Mouse (Mus musculus) neural tube, embryonic 11.5 days (tissue): ENCODE data around the gene Gm45713. TPM values are rescaled to one million over a fixed set of nuclear protein-coding genes. Genes with fewer than 3 reads are reported as not detected.

ENCODE experiments used
- ATAC-seq: fragments of 200-750 bp; cut with Nextera tagmentation; 2 replicates; pipeline ENCODE4 v1.8.0; 2017; ENCODE audit warnings: moderate number of reproducible peaks, mild to moderate bottlenecking, moderate TSS enrichment, moderate library complexity; ENCODE audit not compliant: insufficient read depth, low FRiP score, low TSS enrichment
- DNase-seq: peaks from one replicate; pipeline ENCODE4 v3.0.0-alpha.2; 2015; ENCODE audit warnings: low spot score
- H3K27ac ChIP-seq: fragments of 300-500 bp; sonication (generic); 2 replicates; pipeline ENCODE4 v1.5.1; 2014; ENCODE audit warnings: low read depth, mild to moderate bottlenecking, low read length
- H3K27me3 ChIP-seq: fragments of 300-500 bp; sonication (generic); 2 replicates; pipeline ENCODE4 v1.6.1; 2014; ENCODE audit warnings: mild to moderate bottlenecking, low read length, mixed read lengths; ENCODE audit not compliant: control insufficient read depth, insufficient read depth
- H3K36me3 ChIP-seq: fragments of 300-500 bp; sonication (generic); 2 replicates; pipeline ENCODE4 v1.6.1; 2014; ENCODE audit warnings: mild to moderate bottlenecking, low read length, moderate library complexity, mixed read lengths; ENCODE audit not compliant: control insufficient read depth, insufficient read depth
- H3K4me1 ChIP-seq: fragments of 300-500 bp; sonication (generic); 2 replicates; pipeline ENCODE4 v1.6.1; 2014; ENCODE audit warnings: low read length, mixed read lengths; ENCODE audit not compliant: control insufficient read depth, insufficient read depth
- H3K4me2 ChIP-seq: fragments of 300-500 bp; sonication (generic); 2 replicates; pipeline ENCODE4 v1.6.1; 2014; ENCODE audit warnings: low read depth, mild to moderate bottlenecking, moderate library complexity
- H3K4me3 ChIP-seq: fragments of 300-500 bp; sonication (generic); 2 replicates; pipeline ENCODE4 v1.5.1; 2014; ENCODE audit warnings: low read depth, low read length
- H3K9ac ChIP-seq: fragments of 300-500 bp; sonication (generic); 2 replicates; pipeline ENCODE4 v1.6.1; 2014; ENCODE audit warnings: mild to moderate bottlenecking, low read length
- H3K9me3 ChIP-seq: fragments of 300-500 bp; sonication (generic); 2 replicates; pipeline ENCODE4 v1.6.1; 2016; ENCODE audit warnings: low read length; ENCODE audit not compliant: control insufficient read depth
- WGBS: fragments of 180-500 bp; shearing (Covaris S2); extraction: QIAGEN DNeasy Blood & Tissue Kit; methylation state at CpG from one replicate; pipeline ENCODE4 v1.1.7; 2014; 5-methylcytosine and 5-hydroxymethylcytosine counted together
- polyA plus RNA-seq: library from polyadenylated mRNA; unstranded; fragments of >200 nt; fragmentation: Nextera tagmentation; extraction: Ambion mirVana; gene quantifications from 2 replicates; pipeline ENCODE4 v1.2.1, GENCODE M21; 2014

Gm45713 gene
- polyA plus RNA-seq, 1 experiment from 2014 or later, result 0.21 TPM

- DNase-seq, result no peak
- no peak overlapping the region for H3K4me3 ChIP-seq
- no peaks in the 10 kb centered on the region for H3K27me3 ChIP-seq
- H3K36me3 ChIP-seq, result no peaks in the 10 kb centered on the region
- no peak overlapping the region for H3K27ac ChIP-seq
- H3K4me2 ChIP-seq, result no peak overlapping the region
- no peaks in the 10 kb centered on the region for H3K9me3 ChIP-seq
- no peak for ATAC-seq
- 75% methylated on average over 8 of the region's 8 CpGs for WGBS
- H3K9ac ChIP-seq, result no peak overlapping the region
- no peaks in the 10 kb centered on the region; the same call in 1 of the 2 replicates for H3K4me1 ChIP-seq
Measured at GRCm38 (mm10) chr7:45133446-45134159, 2.4 kb downstream of the Gm45713 start.

- no peak for ATAC-seq
- H3K9me3 ChIP-seq, result no peaks in the 10 kb centered on the region
- H3K4me3 ChIP-seq, result no peak overlapping the region
- no peak overlapping the region for H3K27ac ChIP-seq
- H3K36me3 ChIP-seq, result peaks cover 7% of the 10 kb centered on the region
- no peak overlapping the region for H3K4me2 ChIP-seq
- H3K4me1 ChIP-seq, result peaks cover 9% of the 10 kb centered on the region
- H3K9ac ChIP-seq, result no peak overlapping the region
- 84% methylated on average over 11 of the region's 11 CpGs for WGBS
- H3K27me3 ChIP-seq, result no peaks in the 10 kb centered on the region
- no peak for DNase-seq
Measured at GRCm38 (mm10) chr7:45131850-45132249, 4.2 kb downstream of the Gm45713 start.

DNA sequence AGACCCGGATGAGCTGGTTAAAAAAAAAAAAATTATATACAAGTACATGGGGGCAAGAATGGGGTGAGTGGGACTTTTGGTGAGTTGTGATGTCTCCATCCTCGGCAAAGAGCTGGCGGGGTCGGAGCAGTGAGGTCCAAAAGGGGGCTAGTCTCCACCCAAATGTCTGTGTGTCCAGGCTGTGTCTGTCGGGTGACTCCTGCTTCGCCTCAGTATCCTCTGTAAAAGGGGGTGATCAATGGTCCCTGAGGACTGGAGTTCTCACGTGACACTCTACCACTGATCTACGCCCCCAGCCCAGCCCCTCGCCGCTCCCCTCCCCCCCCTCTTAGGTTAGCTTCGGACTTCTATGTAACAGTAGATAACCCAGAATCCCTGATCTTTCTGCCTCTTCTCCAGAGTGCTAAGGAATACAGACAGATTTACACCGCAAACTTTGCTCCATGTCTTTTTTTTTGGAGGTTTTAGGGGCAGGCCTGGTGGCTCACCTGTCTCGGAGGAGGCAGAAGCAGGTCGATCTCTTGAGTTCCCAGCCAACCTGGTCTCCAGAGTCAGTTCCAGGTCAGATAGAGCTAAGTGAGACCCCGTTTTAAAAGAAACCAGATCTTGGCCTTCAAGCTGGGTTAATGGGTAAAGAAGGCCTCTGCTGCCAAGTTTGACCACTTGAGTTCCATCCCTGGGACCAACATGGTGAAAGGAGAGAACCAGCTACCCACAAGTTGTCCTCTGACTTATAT lies 6.1 kb downstream of the Gm45713 start:
- 52% methylated on average over 15 of the region's 15 CpGs for WGBS
- Histone ChIP-seq H3K4me1 (peaks cover 16% of the 10 kb centered on the region), H3K36me3 (peaks cover 21% of the 10 kb centered on the region), H3K9ac (peak overlapping the region; percentile 77; the same call in 1 of the 2 replicates), H3K4me3 (peak overlapping the region; percentile 95; the same call in 1 of the 2 replicates), H3K4me2 (peak overlapping the region; percentile 59), H3K27me3 (no peaks in the 10 kb centered on the region), H3K9me3 (no peaks in the 10 kb centered on the region), H3K27ac (peak overlapping the region; percentile 77; the same call in 1 of the 2 replicates)
- DNase-seq (no peak), ATAC-seq (no peak)

GRCm38 (mm10) chr7:45129318-45129717 lies 6.7 kb downstream of the Gm45713 start:
- peak overlapping the region; percentile 77 for H3K27ac ChIP-seq
- H3K36me3 ChIP-seq, result peaks cover 21% of the 10 kb centered on the region
- 2% methylated on average over 17 of the region's 17 CpGs for WGBS
- peak overlapping the region; percentile 77 for H3K9ac ChIP-seq
- H3K27me3 ChIP-seq, result no peaks in the 10 kb centered on the region
- H3K9me3 ChIP-seq, result no peaks in the 10 kb centered on the region
- H3K4me1 ChIP-seq, result peaks cover 19% of the 10 kb centered on the region
- peak overlapping the region; percentile 95 for H3K4me3 ChIP-seq
- no peak for DNase-seq
- H3K4me2 ChIP-seq, result peak overlapping the region; percentile 59
- ATAC-seq, result no peak

DNA sequence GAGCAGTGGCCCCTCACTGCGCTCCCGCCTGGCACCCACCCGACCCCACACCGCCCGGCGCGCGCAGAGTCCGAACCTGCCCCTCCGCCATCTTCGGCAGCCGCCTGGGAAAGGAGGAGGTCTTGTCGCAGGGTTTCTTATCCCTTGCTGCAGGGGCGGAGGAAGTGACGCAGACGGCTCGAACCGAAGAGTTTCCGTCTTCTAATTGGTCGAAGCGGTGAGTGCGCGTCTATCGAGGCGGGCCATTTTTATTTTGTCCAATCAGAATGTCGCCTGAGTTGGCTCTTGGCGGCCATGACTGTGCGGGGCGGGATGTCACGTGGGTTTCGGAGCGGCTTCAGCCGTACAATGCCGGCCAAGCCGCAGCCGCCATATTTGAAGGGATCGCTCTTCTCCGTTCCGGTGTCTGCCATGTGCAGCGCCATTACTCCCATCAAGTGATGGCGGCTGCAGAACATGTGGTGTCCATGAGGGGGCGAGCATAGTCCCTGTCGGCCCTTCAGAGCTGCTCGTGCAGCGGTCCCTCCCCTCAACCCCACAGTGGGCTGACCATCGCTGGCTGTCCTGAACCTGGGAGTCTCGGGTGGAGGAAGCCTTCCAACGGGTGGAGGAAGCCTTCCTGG lies 7.3 kb downstream of the Gm45713 start, which contains the start of gene Rpl13a:
Gene Rpl13a (minus strand): TSS at position 138 of the 623 bp plus-strand sequence.
- Histone ChIP-seq H3K27me3 (no peaks in the 10 kb centered on the region), H3K9me3 (no peaks in the 10 kb centered on the region), H3K4me3 (peak within 1 kb of the TSS; percentile 95), H3K9ac (peak within 1 kb of the TSS; percentile 99), H3K4me1 (peaks cover 19% of the 10 kb centered on the region), H3K4me2 (peak within 1 kb of the TSS; percentile 96), H3K27ac (peak within 1 kb of the TSS; percentile 84), H3K36me3 (peaks cover 21% of the 10 kb centered on the region)
- 0% methylated on average over 48 of the region's 48 CpGs for WGBS
- DNase-seq, result peak; percentile 99
- ATAC-seq, result peak; percentile 92

GRCm38 (mm10) chr7:45127700-45128224 lies 8.3 kb downstream of the Gm45713 start:
- WGBS, result 0% methylated on average over 6 of the region's 6 CpGs
- ATAC-seq (no peak), DNase-seq (no peak)
- peak overlapping the region; percentile 84 for H3K27ac ChIP-seq
- peaks cover 24% of the 10 kb centered on the region for H3K36me3 ChIP-seq
- H3K27me3 ChIP-seq, result no peaks in the 10 kb centered on the region
- peak overlapping the region; percentile 95 for H3K4me3 ChIP-seq
- peaks cover 23% of the 10 kb centered on the region for H3K4me1 ChIP-seq
- H3K4me2 ChIP-seq, result peak overlapping the region; percentile 96
- H3K9ac ChIP-seq, result peak overlapping the region; percentile 99
- no peaks in the 10 kb centered on the region for H3K9me3 ChIP-seq

DNA sequence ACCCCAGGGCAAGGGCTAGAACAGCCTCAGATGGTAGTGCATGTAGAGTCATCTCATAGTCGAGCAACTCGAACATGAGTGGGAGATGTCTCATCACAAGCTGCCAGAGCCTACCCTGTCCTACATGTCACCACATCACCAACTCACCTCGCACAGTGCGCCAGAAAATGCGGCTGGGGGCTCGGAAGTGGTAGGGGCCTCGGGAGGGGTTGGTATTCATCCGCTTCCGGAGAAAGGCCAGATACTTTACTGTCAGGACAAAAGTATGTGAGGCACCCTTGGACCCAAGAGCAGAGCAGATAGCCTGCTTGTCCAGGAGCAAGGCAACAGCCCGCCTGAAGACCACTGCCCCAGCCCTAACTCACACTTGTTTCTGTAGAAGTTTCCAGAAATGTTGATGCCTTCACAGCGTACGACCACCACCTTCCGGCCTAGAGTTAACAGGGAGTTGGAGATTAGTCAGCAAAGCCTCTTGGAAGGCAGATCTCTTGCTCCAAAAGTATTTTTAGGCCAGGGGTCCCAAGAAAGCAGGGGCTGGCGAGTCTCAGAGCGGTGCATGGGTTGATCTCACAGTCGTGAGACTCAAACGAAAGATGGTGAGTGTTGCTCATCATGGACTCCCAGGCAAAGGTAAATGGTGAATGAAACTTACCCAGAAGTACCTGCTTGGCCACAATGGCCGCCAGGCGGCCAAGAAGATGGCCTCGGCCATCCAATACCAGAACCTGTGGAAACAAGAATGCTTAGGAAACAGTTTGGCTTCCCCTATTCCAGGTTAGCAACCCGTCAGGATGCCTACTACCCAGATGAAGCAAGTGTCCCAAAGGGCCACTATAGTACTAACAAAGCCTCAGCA lies 9.0 kb downstream of the Gm45713 start:
- ATAC-seq (no peak), DNase-seq (no peak)
- 49% methylated on average over 21 of the region's 21 CpGs for WGBS
- Histone ChIP-seq H3K27me3 (no peaks in the 10 kb centered on the region), H3K27ac (peak overlapping the region; percentile 84), H3K36me3 (peaks cover 28% of the 10 kb centered on the region), H3K9ac (peak overlapping the region; percentile 99), H3K4me1 (peaks cover 27% of the 10 kb centered on the region), H3K4me3 (peak overlapping the region; percentile 95), H3K9me3 (no peaks in the 10 kb centered on the region), H3K4me2 (peak overlapping the region; percentile 96)
